Mouse (Mus musculus) adrenal gland, adult 18-20 months (tissue): ENCODE measurements around the gene Slc34a3. TPM values are rescaled to one million over a fixed set of nuclear protein-coding genes. Genes with fewer than 3 reads are reported as not detected.

Source experiments
- DNase-seq, 2 experiments: peaks; one replicate each; pipeline ENCODE4 v3.0.0; 2021 to 2022; ENCODE audit warnings: low spot score in 2 of 2
- total RNA-seq, 2 experiments: library from RNA; stranded (reverse); gene quantifications; 1 replicate in 1 of 2; 2 replicates in 1 of 2; pipeline ENCODE4 v1.2.3; 2021

Slc34a3 gene
- total RNA-seq, 2 experiments from 2014 or later: not detected

DNA sequence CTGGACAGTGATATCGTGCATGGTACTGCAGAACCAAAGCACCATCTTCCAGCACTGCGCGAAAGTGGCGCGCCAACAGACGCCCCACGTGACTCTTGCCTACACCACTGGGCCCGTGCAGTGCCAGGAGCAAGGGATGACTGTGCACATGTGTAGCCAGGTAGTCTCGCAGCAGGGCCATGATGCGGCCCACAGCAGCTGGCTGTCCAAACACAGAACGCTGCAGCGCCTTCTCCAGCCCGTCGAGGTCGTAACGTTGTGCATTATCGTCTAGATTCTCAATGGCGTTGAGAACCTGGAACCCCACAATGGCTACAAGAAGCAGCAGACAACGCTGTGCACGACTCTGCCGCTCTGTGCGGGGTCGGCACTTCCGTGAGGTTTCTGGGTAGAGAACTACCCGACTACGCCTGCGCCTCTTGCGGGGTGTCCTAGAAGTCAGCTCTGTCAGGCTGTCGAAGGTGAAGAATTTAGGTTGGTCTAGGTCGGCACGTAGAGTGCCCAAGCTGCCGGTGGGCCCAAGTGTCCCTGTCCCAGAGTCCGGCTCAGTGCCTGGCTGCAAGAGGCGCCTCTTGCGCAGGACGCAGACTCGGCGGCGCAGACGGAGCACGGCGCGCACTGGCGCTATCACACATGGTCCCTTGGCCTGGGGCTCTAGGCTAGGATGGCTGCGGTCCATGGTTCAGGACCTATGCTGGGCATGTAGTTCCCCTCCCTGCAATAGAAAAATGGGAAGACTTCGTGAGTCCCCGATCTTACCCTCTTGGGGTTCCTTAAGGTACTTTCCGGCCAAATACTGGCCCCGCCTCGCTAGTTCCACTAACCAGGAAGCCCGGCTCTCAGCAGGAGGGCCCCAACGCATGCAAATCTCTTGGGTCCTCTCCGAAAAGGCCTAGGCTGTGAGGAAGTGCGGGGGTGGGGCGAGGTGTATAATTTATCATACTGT is 38.7 kb downstream of the Slc34a3 start:
- peak; percentile 61 to 62 for DNase-seq

DNA sequence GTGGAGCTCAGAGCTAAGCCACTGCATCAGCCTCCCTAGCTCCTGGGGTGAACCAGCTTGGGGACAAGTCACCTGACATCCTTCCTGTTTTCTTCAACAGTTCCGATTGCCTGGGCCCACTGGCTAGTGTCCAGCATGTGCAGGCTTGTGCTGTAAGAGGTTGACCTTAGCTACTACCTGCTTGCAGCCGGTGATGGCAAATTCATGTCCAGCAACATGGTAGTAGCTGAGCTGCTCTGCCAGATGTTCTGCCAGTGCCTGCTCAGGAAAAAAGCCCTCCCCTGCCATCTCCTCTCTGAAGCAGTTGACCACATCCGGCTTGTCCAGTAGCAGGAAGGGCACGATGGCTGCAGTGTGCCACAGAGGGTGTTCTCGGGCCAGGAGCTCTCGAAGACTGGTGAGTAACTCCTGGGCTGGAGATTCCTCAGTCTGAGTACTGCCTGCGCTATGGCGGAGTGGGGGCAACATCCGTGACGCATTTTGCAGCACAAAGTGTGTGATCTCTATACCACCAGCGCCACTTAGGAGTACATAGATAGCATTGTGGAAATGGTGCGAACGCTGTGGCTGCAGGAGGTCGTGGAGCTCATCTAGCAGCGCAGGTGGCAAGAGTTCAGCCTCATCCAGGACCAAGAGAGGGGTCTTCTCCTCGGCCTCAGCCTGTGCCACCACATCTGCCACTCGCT is 39.5 kb downstream of the Slc34a3 start:
- peak in 1 of 2 experiments; percentile 31 for DNase-seq

DNA sequence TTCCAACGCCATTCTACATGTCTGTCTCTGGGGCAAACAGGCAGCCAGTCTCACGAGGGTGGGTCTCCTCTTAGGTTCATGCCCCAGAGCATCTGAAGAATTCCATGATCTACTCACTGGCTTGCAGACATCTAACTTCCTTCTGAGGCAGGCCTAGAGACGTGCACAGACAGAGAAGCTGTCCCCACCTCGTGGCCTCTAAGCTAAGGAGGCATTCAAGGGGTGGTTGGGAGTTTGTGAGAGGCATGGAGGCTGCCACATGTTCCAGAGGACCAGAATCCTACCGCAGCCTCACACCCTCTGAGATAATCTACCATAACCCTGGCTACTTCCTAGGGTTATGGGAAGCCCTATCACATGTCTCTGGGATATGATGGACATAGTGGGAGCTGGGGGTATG is 40.2 kb downstream of the Slc34a3 start:
- no peak for DNase-seq

DNA sequence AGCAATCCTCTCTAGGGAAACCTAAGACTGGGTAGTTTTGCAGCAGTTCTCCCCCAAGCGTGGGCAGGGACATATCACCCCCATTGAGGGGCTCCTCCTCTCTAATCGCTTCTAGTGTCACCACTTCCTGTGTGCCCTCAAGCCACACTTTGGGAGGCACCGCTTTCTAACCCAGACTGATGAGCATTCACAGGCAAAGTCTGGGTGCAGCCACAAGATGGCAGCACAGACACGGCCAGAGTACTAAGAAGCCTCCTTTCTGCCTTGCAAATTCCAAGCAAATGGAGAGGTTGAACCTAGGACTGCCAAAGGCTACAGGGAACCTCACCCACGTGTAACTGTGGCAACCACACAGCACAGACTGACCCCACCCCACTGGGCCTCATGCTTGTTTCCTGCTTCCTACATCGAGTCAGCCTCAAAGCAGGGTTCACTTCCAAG is 40.8 kb downstream of the Slc34a3 start:
- DNase-seq: peak; percentile 79 to 84

DNA sequence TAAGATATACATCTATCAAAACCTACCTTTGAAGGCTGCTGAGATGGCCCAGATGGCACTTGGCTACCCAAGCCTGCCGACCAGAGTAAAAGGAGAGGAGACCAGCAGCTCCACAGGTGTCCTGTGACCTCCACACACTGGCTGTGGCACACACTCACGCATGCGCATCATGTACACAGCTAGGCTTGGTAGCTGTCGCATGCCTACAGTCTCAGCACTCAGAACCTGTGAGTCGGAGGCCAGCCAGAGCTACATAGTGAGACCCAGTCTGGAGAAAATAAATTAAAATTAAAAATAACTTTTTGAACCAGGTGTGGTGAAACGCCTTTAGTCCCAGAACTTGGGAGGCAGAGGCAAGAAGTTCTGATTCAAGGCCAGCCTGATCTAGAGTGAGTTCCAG is 46.3 kb downstream of the Slc34a3 start:
- DNase-seq: no peak

DNA sequence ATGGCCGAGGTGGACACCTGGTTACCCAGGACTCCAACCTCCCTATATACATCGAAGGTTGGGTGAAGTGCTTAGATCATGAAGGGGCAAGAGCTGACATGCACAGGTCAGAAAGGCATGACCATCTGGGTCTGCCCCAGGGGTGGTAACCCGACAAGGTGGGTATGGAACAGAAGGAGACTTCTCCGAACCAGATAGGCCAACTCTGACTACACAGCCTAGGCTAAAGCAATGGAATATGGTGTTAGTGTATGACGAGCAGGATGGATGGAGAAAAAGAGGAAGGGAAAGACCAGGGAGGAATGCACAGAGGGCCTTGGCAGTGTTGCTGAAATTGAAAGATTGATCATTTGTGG is 47.6 kb downstream of the Slc34a3 start:
- DNase-seq: no peak

DNA sequence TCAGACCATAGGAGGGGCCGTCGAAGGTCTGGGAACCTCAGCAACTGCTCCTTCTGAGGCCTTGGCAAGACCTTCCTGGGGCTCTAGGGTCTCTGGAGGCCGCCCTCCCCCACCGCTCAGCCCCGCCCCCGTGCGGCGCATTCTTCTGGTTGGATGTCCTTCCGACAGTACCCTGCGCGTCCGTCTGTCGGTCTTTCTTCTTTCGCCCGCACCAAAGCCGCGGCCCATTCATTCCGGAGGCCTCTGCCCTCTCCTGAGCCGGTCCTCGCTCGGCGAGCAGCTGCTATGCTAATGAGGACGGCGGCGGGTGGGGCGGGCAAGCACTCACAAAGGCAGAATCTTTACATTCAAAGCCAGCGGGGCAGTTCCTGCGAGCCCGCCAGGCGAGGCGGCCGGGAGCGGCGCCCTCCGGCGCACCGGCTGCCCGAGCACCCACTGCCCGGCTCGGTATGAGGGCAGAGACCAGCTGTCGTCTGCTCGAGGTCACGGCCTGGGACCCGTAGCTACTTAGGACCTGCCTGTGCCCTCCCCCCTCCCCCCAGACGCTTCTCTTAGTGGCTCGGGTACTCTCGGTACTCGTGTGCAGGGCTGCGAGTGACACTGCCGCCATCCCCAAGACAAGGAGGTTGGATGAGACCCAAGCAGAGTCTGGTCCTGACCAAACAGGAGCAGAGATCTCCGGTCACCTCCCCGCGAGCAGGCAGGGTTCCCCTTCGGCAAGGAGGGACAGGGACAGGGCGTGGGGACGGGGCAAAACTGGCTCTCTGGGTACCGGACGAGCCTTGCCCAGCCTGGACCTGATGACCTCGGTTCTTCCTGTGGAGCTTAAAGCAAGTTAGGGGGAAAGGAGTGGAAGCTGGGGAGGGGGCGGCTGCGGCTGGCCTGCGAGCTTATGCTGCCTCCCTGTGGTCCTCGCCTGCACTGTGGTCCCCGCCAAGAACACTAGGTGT is 48.3 kb downstream of the Slc34a3 start:
- DNase-seq: peak; percentile 22 to 48

DNA sequence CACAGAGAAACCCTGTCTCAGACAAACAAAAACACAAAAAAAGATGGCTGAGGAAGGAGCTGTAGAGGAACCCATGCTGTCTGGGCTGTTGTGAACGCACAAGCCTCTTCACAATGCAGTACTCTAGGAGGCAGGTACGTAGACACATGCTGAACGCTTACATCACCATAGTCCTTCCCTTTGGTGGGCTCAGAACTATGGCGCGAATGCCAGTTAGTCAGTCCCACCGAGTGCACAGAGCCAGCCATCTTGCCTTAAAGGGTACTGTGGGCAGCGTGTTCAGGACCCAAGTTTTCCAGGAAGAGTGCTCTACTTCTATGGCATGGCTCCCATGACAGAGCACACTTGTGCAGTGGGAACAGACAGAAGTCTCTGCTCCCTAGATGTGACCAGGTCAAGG is 49.7 kb downstream of the Slc34a3 start:
- DNase-seq: no peak

DNA sequence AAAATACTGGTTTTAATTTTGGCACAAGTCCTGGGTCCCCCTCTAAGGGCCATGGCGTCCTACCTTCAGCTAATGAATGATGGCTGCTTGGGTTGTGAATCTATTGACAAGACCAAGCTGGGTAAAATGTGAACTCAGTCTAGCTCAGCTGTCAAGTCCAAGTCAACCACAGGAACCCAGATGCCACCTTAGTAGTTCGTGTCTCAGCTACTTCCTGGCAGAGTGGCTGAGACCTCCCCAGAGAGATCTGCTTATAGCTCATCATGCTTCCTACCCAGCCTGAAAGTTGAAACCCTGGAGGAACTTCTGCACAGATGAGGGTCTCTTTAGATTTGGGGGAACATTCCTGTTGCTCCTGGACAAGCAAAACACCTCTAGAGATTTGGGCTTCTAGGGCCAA is 50.8 kb downstream of the Slc34a3 start:
- DNase-seq: no peak

DNA sequence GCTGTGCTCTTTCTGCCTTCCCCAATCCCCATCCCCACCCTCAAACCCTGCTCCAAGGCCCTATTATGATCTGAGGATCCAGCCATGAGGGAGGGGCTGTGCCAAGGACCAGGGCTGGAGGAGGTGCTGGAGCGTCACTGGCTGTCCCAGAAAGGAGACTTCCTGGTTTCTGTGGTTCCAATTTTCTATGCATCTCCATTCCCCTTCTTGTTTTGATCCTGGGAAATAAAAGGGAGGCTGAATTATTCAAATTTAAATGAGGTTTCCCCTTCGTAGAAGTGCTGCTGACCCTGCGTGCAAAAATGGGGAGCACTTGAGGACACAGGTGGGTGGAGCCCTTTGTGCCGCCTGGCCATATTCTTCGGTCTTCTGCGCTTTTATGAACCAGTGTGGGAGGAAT is 51.5 kb downstream of the Slc34a3 start:
- DNase-seq: no peak

DNA sequence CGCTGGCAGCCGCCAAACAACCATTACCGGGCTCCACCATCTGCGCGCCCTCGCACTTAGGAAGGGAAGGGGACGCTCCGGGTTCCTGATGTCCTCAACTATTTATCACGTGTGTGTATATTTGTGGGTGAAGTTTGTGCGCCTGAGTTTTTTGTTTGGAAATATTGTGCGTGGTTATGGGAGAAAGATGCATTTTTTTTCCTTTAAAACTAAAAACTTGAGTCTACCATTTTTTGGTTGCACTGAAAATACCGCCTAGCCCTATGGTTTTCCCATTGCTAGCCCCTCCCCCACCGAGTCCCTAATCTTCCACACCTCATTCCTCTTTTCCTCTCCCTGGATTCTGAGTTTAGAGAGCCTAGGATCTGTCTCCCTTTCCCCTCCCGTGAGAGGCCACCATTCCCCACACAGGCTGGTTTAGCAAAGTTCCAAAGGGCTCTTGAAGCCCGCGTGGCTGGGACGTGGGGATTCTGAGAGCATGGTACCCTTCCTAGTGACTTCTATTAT is 52.2 kb downstream of the Slc34a3 start:
- no peak for DNase-seq

DNA sequence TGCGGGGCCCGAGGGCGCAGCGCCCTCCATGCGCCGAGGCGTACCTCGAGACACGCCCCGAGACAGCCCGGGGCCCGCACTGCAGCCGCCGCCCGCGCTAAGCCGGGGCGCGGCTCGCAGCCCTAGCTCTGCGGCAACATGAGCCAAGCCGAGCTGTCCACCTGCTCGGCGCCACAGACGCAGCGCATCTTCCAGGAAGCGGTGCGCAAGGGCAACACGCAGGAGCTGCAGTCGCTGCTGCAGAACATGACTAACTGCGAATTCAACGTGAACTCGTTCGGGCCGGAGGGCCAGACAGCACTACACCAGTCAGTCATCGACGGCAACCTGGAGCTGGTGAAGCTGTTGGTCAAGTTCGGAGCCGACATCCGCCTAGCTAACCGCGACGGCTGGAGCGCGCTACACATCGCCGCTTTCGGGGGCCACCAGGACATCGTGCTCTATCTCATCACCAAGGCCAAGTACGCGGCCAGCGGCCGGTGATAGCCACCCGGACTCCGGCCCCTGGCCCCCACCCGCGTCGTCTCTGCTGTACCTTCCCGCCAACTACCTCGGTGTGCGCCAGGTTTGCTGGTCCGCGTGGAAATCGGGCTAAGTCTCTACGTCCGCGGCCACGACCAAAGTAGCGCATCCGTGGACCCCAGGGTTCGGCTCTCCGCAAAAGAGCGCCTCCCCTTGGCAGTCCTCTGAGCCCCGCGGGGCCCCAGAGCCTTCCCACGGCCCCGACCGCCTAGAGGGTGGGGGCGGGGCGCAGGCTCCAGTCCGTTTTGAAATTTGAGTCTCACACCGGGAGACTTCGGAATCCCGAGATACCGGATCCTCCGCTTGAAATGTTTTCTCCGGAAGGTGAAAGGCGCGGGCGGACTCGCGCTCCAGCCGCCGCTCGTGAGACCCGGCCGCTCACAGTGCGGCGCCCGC is 52.9 kb downstream of the Slc34a3 start:
- DNase-seq: peak in 1 of 2 experiments; percentile 40

DNA sequence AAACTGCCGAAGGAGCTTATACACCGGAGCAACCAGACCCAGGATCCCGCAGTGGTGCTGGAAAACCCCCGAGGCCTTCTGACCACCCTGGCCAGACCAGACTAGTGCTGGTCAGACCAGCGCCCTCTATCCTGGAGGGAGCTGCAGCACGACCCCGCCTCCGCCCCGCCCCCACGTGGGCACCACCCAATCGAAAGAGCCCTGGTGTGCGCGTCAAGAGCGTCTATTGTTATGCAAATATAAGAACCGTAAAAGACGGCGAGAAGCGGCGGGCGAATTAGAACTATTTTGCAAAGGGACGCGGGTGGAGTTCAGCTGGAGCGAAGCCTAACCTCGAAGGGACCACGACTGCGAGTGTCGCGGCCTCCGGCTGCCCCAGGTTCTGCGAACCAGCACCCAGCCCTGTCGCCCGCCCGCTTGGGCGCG is 53.7 kb downstream of the Slc34a3 start, which contains the start of gene Nrarp:
TSS of gene Nrarp (plus strand) at position 281 of the 426 bp plus-strand sequence.
- peak; percentile 81 to 89 for DNase-seq

DNA sequence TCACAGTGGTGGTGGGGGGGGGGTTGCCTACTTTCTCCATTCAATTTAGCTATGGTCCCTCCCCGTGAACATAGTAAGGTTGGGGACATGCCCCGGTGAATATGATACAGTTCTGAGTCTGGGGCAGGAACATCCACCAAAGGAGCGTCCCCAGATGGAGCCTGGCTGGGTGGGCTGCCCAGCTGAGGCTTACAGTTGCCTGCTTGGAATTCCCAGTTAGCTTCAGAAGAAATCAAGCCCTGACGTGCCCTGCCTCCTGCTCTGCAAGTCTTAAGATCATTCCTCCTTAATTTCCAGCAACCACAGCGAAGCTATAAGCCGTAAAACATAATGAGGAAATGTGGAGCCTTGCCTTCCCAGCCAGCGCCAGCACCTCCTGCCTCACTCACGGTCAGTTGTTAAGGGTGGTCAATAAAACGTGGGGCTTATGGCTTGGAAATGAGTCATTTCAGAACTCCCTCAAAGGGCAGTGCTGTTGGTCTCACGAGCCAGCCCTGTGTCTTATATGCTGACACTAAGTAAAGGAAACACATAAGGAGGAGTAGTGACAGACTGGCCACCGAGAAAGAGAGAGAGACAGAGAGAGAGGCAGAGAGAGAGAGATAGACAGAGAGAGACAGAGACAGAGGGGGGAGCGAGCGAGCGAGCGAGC is 54.5 kb downstream of the Slc34a3 start:
- DNase-seq: no peak

Other genes with a start within 250 kb of the Slc34a3 start
- 10 to 100 TPM; 43.4 to 55.4 TPM for gene Nsmf, start 180.0 kb downstream of the Slc34a3 start, total RNA-seq
- gene Entpd8, start 154.1 kb downstream of the Slc34a3 start, total RNA-seq: not detected
- gene Noxa1, start 139.2 kb downstream of the Slc34a3 start, total RNA-seq: not detected
- gene Nrarp, start 53.6 kb downstream of the Slc34a3 start, total RNA-seq: 1 to 10 TPM; 2.3 to 3.5 TPM
- gene Tor4a, start 37.5 kb downstream of the Slc34a3 start, total RNA-seq: 10 to 100 TPM; 11.6 to 19.5 TPM
- gene Nelfb, start 22.9 kb downstream of the Slc34a3 start, total RNA-seq: 10 to 100 TPM; 48.8 to 49.5 TPM
- gene Stpg3, start 19.7 kb downstream of the Slc34a3 start, total RNA-seq: not detected
- not detected for gene Fam166a, start 15.6 kb downstream of the Slc34a3 start, total RNA-seq
- 100 to 1,000 TPM; 284 to 287 TPM for gene Tubb4b, start 9.7 kb downstream of the Slc34a3 start, total RNA-seq
- not detected for gene Rnf224, start 2.4 kb upstream of the Slc34a3 start, total RNA-seq
- 1 to 10 TPM; 7.9 to 8.3 TPM for gene Rnf208, start 7.9 kb upstream of the Slc34a3 start, total RNA-seq
- not detected for gene Cysrt1, start 8.1 kb upstream of the Slc34a3 start, total RNA-seq
- 1 to 10 TPM; 2.2 to 5.7 TPM for gene AL732309.1, start 12.5 kb upstream of the Slc34a3 start, total RNA-seq
- gene Tmem203, start 21.1 kb upstream of the Slc34a3 start, total RNA-seq: 10 to 100 TPM; 19.5 to 24.4 TPM
- 1 to 10 TPM; 8.2 to 9.4 TPM for gene Tprn, start 28.3 kb upstream of the Slc34a3 start, total RNA-seq
- gene Ssna1, start 38.1 kb upstream of the Slc34a3 start, total RNA-seq: 10 to 100 TPM; 37.2 to 40.1 TPM
- 10 to 100 TPM; 75.5 to 82.4 TPM for gene Anapc2, start 38.1 kb upstream of the Slc34a3 start, total RNA-seq
- gene Tmem210, start 53.8 kb upstream of the Slc34a3 start, total RNA-seq: not detected
- gene Lrrc26, start 55.6 kb upstream of the Slc34a3 start, total RNA-seq: not detected
- gene Grin1, start 84.8 kb upstream of the Slc34a3 start, total RNA-seq: 10 to 100 TPM; 10.0 to 10.5 TPM
- gene Man1b1, start 98.0 kb upstream of the Slc34a3 start, total RNA-seq: 10 to 100 TPM; 59.0 to 63.2 TPM
- gene Dpp7, start 122.0 kb upstream of the Slc34a3 start, total RNA-seq: 10 to 100 TPM; 32.3 to 42.0 TPM
- 10 to 100 TPM; 18.8 to 20.9 TPM for gene Uap1l1, start 131.3 kb upstream of the Slc34a3 start, total RNA-seq
- gene Sapcd2, start 138.0 kb upstream of the Slc34a3 start, total RNA-seq: not detected
- gene Entpd2, start 161.5 kb upstream of the Slc34a3 start, total RNA-seq: 1 to 10 TPM; 3.2 to 8.3 TPM
- 100 to 1,000 TPM; 125 to 161 TPM for gene Npdc1, start 165.0 kb upstream of the Slc34a3 start, total RNA-seq
- gene Fut7, start 188.9 kb upstream of the Slc34a3 start, total RNA-seq: under 1 TPM; 0.13 to 0.35 TPM
- 10 to 100 TPM; 36.9 to 48.5 TPM for gene Abca2, start 194.3 kb upstream of the Slc34a3 start, total RNA-seq
- 1 to 10 TPM in 1 of 2 experiments, under 1 TPM in 1; 0.53 to 1.1 TPM for gene Clic3, start 222.5 kb upstream of the Slc34a3 start, total RNA-seq
- 10 to 100 TPM; 38.6 to 54.5 TPM for gene Paxx, start 226.7 kb upstream of the Slc34a3 start, total RNA-seq
- gene Ptgds, start 235.7 kb upstream of the Slc34a3 start, total RNA-seq: 1 to 10 TPM; 1.1 to 3.1 TPM